Comparison of ENCODE assay signal across 9 mouse cellular contexts in genomic region chr11:95251295-95251694, GRCm38 (mm10). TPM values are rescaled to one million over a fixed set of nuclear protein-coding genes. Genes with fewer than 3 reads are reported as not detected.
DNase-seq lines count a peak whose midpoint lies in the region; ATAC-seq and TF ChIP-seq lines count a peak whose summit lies in the region.
"Had no signal": no experiment of that assay in that cellular context is flagged by ENCODE, and none has a peak within 500 bp of the region (broad histone marks: within the 10 kb centered on the region; RNA-seq: fewer than 3 reads in every experiment).

No protein-coding gene starts in this region.

- H3K9me3 ChIP-seq in kidney, embryonic 14.5 days (ENCODE audit: control insufficient read depth, low read length): peaks cover 2% of the 10 kb centered on the region; the same call in 1 of the 2 replicates
- H3K9me3 ChIP-seq in forebrain, embryonic 14.5 days (replicated peaks; ENCODE audit: control insufficient read depth, low read length): no peaks in the 10 kb centered on the region
- no peaks in the 10 kb centered on the region for H3K9me3 ChIP-seq in intestine, postnatal 0 days (ENCODE audit: control insufficient read depth)
- H3K9me3 ChIP-seq in limb, embryonic 14.5 days (ENCODE audit: control insufficient read depth, low read length): no peaks in the 10 kb centered on the region
- H3K9me3 ChIP-seq: embryonic facial prominence, embryonic 12.5 days had no signal

- peak; percentile 52 for DNase-seq in kidney, adult 11 months
- peak; percentile 74 for DNase-seq in brain, embryonic 14.5 days (ENCODE audit: low read depth)
- DNase-seq in forebrain, embryonic 14.5 days (ENCODE audit: low spot score): peak; percentile 81
- DNase-seq in limb, embryonic 14.5 days (ENCODE audit: low spot score): peak; percentile 84
- DNase-seq in naive thymus-derived CD4-positive, alpha-beta T cell, adult 2 months (ENCODE audit: low read depth): peak; percentile 80

- no peak for TF ChIP-seq POLR2A in brain, embryonic 14.5 days (IDR thresholded peaks at IDR 0.05; ENCODE audit: borderline replicate concordance, extremely low read depth, insufficient read depth, insufficient read length, poor library complexity, severe bottlenecking)
- no peak for TF ChIP-seq POLR2A in limb, embryonic 14.5 days (IDR thresholded peaks at IDR 0.05; ENCODE audit: borderline replicate concordance, extremely low read depth, insufficient read depth, insufficient read length)
- no peak for TF ChIP-seq POLR2A in testis, adult 2 months (IDR thresholded peaks at IDR 0.05; ENCODE audit: control insufficient read depth, low read depth, low read length)

- H3K36me3 ChIP-seq in kidney, embryonic 14.5 days (ENCODE audit: control insufficient read depth, insufficient read depth, low read length): no peaks in the 10 kb centered on the region
- no peaks in the 10 kb centered on the region for H3K36me3 ChIP-seq in forebrain, embryonic 14.5 days (ENCODE audit: control insufficient read depth, insufficient read depth, low read length)
- no peaks in the 10 kb centered on the region for H3K36me3 ChIP-seq in intestine, postnatal 0 days (ENCODE audit: control insufficient read depth, insufficient read depth)
- no peaks in the 10 kb centered on the region for H3K36me3 ChIP-seq in limb, embryonic 14.5 days (ENCODE audit: control insufficient read depth, insufficient read depth, low read length)
- H3K36me3 ChIP-seq in testis, adult 2 months (ENCODE audit: control insufficient read depth, insufficient read depth, low read length): no peaks in the 10 kb centered on the region
- H3K36me3 ChIP-seq: embryonic facial prominence, embryonic 12.5 days had no signal

- H3K4me2 ChIP-seq in kidney, embryonic 14.5 days (replicated peaks; ENCODE audit: low read depth, low read length): no peak overlapping the region
- H3K4me2 ChIP-seq in forebrain, embryonic 14.5 days (ENCODE audit: low read length): no peak overlapping the region
- H3K4me2 ChIP-seq in intestine, postnatal 0 days (replicated peaks; ENCODE audit: low read depth): no peak overlapping the region
- H3K4me2 ChIP-seq in limb, embryonic 14.5 days (replicated peaks; ENCODE audit: low read depth, low read length, severe bottlenecking): no peak overlapping the region
- H3K4me2 ChIP-seq: embryonic facial prominence, embryonic 12.5 days had no signal

- no peak overlapping the region for H3K4me3 ChIP-seq in kidney, embryonic 14.5 days (ENCODE audit: low read length)
- H3K4me3 ChIP-seq in forebrain, embryonic 14.5 days (ENCODE audit: low read depth, low read length): no peak overlapping the region
- H3K4me3 ChIP-seq in intestine, postnatal 0 days (ENCODE audit: low read depth, low read length): no peak overlapping the region
- no peak overlapping the region for H3K4me3 ChIP-seq in limb, embryonic 14.5 days (replicated peaks; ENCODE audit: low read length)
- H3K4me3 ChIP-seq in testis, adult 2 months (ENCODE audit: control insufficient read depth, low read depth, low read length): no peak overlapping the region
- H3K4me3 ChIP-seq: embryonic facial prominence, embryonic 12.5 days had no signal

- ATAC-seq in kidney, embryonic 14.5 days (ENCODE audit: low FRiP score, low TSS enrichment): no peak
- peak; percentile 61; the same call in 1 of the 2 replicates for ATAC-seq in forebrain, embryonic 14.5 days
- no peak for ATAC-seq in intestine, postnatal 0 days
- peak; percentile 24; the same call in 1 of the 2 replicates for ATAC-seq in limb, embryonic 14.5 days (ENCODE audit: low FRiP score, low read depth)

- no peaks in the 10 kb centered on the region for H3K4me1 ChIP-seq in kidney, embryonic 14.5 days (ENCODE audit: control insufficient read depth, insufficient read depth, low read length)
- peaks cover 4% of the 10 kb centered on the region; the same call in 1 of the 2 replicates for H3K4me1 ChIP-seq in forebrain, embryonic 14.5 days (ENCODE audit: control insufficient read depth, insufficient read depth, low read length)
- H3K4me1 ChIP-seq in intestine, postnatal 0 days (replicated peaks; ENCODE audit: control insufficient read depth, insufficient read depth, low read length): no peaks in the 10 kb centered on the region; the same call in 1 of the 2 replicates
- H3K4me1 ChIP-seq in limb, embryonic 14.5 days (ENCODE audit: control insufficient read depth, insufficient read depth, low read length): no peaks in the 10 kb centered on the region
- peaks cover 2% of the 10 kb centered on the region; the same call in 1 of the 2 replicates for H3K4me1 ChIP-seq in testis, adult 2 months (ENCODE audit: control insufficient read depth, insufficient read depth, low read length)
- H3K4me1 ChIP-seq: embryonic facial prominence, embryonic 12.5 days had no signal

- H3K9ac ChIP-seq in kidney, embryonic 14.5 days (ENCODE audit: low read depth, low read length): no peak overlapping the region
- H3K9ac ChIP-seq in forebrain, embryonic 14.5 days (ENCODE audit: low read length): 0 out of 2 replicates have a peak overlapping the region, but pooled peaks have one; percentile 14
- H3K9ac ChIP-seq in intestine, postnatal 0 days (ENCODE audit: low read depth, low read length): no peak overlapping the region
- no peak overlapping the region for H3K9ac ChIP-seq in limb, embryonic 14.5 days (ENCODE audit: low read depth, low read length, severe bottlenecking)
- H3K9ac ChIP-seq: embryonic facial prominence, embryonic 12.5 days had no signal

- H3K27ac ChIP-seq in kidney, embryonic 14.5 days (ENCODE audit: low read depth, low read length): no peak overlapping the region
- no peak overlapping the region for H3K27ac ChIP-seq in forebrain, embryonic 14.5 days (ENCODE audit: low read depth, low read length)
- H3K27ac ChIP-seq in intestine, postnatal 0 days (ENCODE audit: low read depth, low read length): no peak overlapping the region
- H3K27ac ChIP-seq in limb, embryonic 14.5 days (replicated peaks; ENCODE audit: low read depth, low read length): no peak overlapping the region
- H3K27ac ChIP-seq in testis, adult 2 months (ENCODE audit: control insufficient read depth, insufficient read depth, low read depth, low read length): no peak overlapping the region
- H3K27ac ChIP-seq: embryonic facial prominence, embryonic 12.5 days had no signal

- 6% methylated on average over 11 of the region's 11 CpGs for WGBS in kidney, embryonic 14.5 days
- 4% methylated on average over 11 of the region's 11 CpGs for WGBS in forebrain, embryonic 14.5 days
- 5% methylated on average over 11 of the region's 11 CpGs for WGBS in intestine, postnatal 0 days
- whole genome bisulfite sequencing in limb, embryonic 14.5 days: 4% methylated on average over 11 of the region's 11 CpGs

- peak; percentile 95 for TF ChIP-seq CTCF in brain, embryonic 14.5 days (IDR thresholded peaks at IDR 0.05; ENCODE audit: borderline replicate concordance, extremely low read depth, insufficient read depth, insufficient read length)
- TF ChIP-seq CTCF in intestine, postnatal 0 days (IDR thresholded peaks at IDR 0.05; ENCODE audit: low read depth): peak; percentile 97
- peak; percentile 91; the same call in 1 of the 2 replicates for TF ChIP-seq CTCF in testis, adult 2 months (IDR thresholded peaks at IDR 0.05; ENCODE audit: control insufficient read depth, insufficient read depth, insufficient replicate concordance, low read depth, low read length)

- H3K27me3 ChIP-seq in kidney, embryonic 14.5 days (ENCODE audit: control insufficient read depth, insufficient read depth, low read length): no peaks in the 10 kb centered on the region
- H3K27me3 ChIP-seq in forebrain, embryonic 14.5 days (replicated peaks; ENCODE audit: control insufficient read depth, insufficient read depth, low read length): no peaks in the 10 kb centered on the region
- no peaks in the 10 kb centered on the region for H3K27me3 ChIP-seq in intestine, postnatal 0 days (replicated peaks; ENCODE audit: control insufficient read depth, insufficient read depth, low read length)
- H3K27me3 ChIP-seq in limb, embryonic 14.5 days (ENCODE audit: control insufficient read depth, insufficient read depth, low read length): no peaks in the 10 kb centered on the region
- H3K27me3 ChIP-seq in testis, adult 2 months (ENCODE audit: control insufficient read depth, insufficient read depth, low read length): no peaks in the 10 kb centered on the region
- H3K27me3 ChIP-seq: embryonic facial prominence, embryonic 12.5 days had no signal

RNA-seq across cellular contexts. Expression of gene Tac4, which starts 10.0 kb away (rescaled TPM):
- 0.20 TPM in 1 of 2 replicates, not detected in the other for polyA plus RNA-seq in kidney, embryonic 14.5 days (2014; fragmentation: Nextera tagmentation; extraction: Ambion mirVana)
- polyA plus RNA-seq in brain, embryonic 14.5 days (2012; rRNA removed): not detected in 2 replicates
- not detected in 2 replicates for polyA plus RNA-seq in forebrain, embryonic 14.5 days (2014; fragmentation: Nextera tagmentation; extraction: Ambion mirVana)
- polyA plus RNA-seq in intestine, postnatal 0 days (2015; fragmentation: Nextera tagmentation; extraction: Ambion mirVana): not detected in 2 replicates
- polyA plus RNA-seq in limb, embryonic 14.5 days (2012; rRNA removed): 0.08 TPM in 1 of 2 replicates, not detected in the other
- not detected in 2 replicates for polyA plus RNA-seq in limb, embryonic 14.5 days (2014; fragmentation: Nextera tagmentation; extraction: Ambion mirVana)
- not detected in 2 replicates for polyA plus RNA-seq in testis, adult 2 months (2012; rRNA removed)

RNA-seq across cellular contexts. Expression of gene Kat7, which starts 58.8 kb away (rescaled TPM):
- polyA plus RNA-seq in kidney, embryonic 14.5 days (2014; fragmentation: Nextera tagmentation; extraction: Ambion mirVana): 55.5 and 80.1 TPM in 2 replicates
- polyA plus RNA-seq in brain, embryonic 14.5 days (2012; rRNA removed): 48.5 and 50.9 TPM in 2 replicates
- 66.5 and 68.0 TPM in 2 replicates for polyA plus RNA-seq in forebrain, embryonic 14.5 days (2014; fragmentation: Nextera tagmentation; extraction: Ambion mirVana)
- 29.7 and 30.2 TPM in 2 replicates for polyA plus RNA-seq in intestine, postnatal 0 days (2015; fragmentation: Nextera tagmentation; extraction: Ambion mirVana)
- 49.7 and 51.4 TPM in 2 replicates for polyA plus RNA-seq in limb, embryonic 14.5 days (2012; rRNA removed)
- polyA plus RNA-seq in limb, embryonic 14.5 days (2014; fragmentation: Nextera tagmentation; extraction: Ambion mirVana): 58.5 and 60.1 TPM in 2 replicates
- 89.5 and 93.1 TPM in 2 replicates for polyA plus RNA-seq in testis, adult 2 months (2012; rRNA removed)

Comparison
In these comparisons a context has a peak if more than half of its experiments do, and no peak if none do; other contexts are left out.
1. ATAC-seq: peak in forebrain, embryonic 14.5 days (single experiment) and limb, embryonic 14.5 days (single experiment); none in kidney, embryonic 14.5 days (single experiment) and intestine, postnatal 0 days (single experiment).
2. Peak in every context shown above with its lines, with median percentiles within 50 percentile points of each other: DNase-seq and CTCF ChIP-seq.